Mouse (Mus musculus): ENCODE data around the gene Phgr1. TPM values are rescaled to one million over a fixed set of nuclear protein-coding genes. Genes with fewer than 3 reads are reported as not detected.
A peak's percentile ranks its signal among the peaks of the same experiment; 100 is the strongest.

Gene Phgr1
- polyA plus RNA-seq, 1 experiment from 2014 or later, result not detected

GRCm38 (mm10) chr2:118741183-118741582, 31.4 kb upstream of the Phgr1 start:
- WGBS, result 72% methylated on average over 9 of the region's 9 CpGs
- H3K27me3 ChIP-seq (ENCODE audit: low read depth, poor library complexity, severe bottlenecking), result peaks cover 32% of the 10 kb centered on the region
- H3K9me3 ChIP-seq (replicated peaks), result no peaks in the 10 kb centered on the region
- H3K36me3 ChIP-seq, result no peaks in the 10 kb centered on the region
- H3K27ac ChIP-seq, result no peak overlapping the region
- no peak overlapping the region for H3K4me3 ChIP-seq
- no peak for DNase-seq (ENCODE audit: low spot score)
- H3K4me1 ChIP-seq, result peaks cover 16% of the 10 kb centered on the region

DNA sequence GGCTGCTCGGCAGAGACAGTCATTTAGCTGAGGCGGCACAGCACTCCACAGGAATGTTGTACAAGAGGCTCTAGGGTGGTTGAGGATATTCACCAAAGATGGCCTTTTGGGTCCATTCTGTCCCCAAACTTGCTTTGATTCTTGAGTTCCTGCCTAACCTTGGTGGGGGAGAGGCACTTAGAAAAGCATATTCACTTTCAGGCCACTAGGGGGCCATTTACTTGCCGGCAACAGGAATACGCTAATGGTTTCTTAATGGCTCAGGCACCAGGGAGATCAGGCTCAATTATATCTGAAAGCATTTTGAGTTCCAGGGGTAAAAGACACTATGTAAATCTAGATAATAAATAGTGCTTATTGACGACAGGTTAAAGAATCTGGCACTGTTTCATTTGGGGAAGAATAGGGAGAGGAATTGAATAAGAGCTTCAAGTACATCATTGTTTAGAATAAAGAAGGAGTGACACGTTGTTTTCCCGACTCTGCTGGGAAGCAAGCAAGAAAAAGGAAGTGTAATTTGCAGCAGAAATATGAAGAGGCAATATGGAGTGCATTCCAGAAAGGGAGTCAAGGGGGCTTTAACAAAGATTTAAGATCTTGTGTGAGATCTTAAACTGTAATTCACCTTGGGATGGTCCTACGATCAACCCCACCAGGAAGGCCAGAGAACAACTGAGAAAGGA, 29.2 kb upstream of the Phgr1 start:
- Histone ChIP-seq H3K9me3 (replicated peaks) (no peaks in the 10 kb centered on the region), H3K4me3 (no peak overlapping the region), H3K27me3 (ENCODE audit: low read depth, poor library complexity, severe bottlenecking) (peaks cover 52% of the 10 kb centered on the region), H3K4me1 (peaks cover 34% of the 10 kb centered on the region), H3K36me3 (no peaks in the 10 kb centered on the region), H3K27ac (no peak overlapping the region)
- peak; percentile 40 for DNase-seq (ENCODE audit: low spot score)
- WGBS, result 29% methylated on average over 8 of the region's 8 CpGs

- Histone ChIP-seq H3K4me3 (peak overlapping the region; percentile 90; the same call in 1 of the 2 replicates), H3K9me3 (replicated peaks) (no peaks in the 10 kb centered on the region), H3K27me3 (ENCODE audit: low read depth, poor library complexity, severe bottlenecking) (peaks cover 62% of the 10 kb centered on the region), H3K4me1 (peaks cover 44% of the 10 kb centered on the region), H3K36me3 (0 out of 2 replicates have a peak, but pooled peaks cover 4% of the 10 kb centered on the region), H3K27ac (no peak overlapping the region)
- WGBS, result 8% methylated on average over 7 of the region's 7 CpGs
- no peak for DNase-seq (ENCODE audit: low spot score)
These were observed 27.9 kb upstream of the Phgr1 start for GRCm38 (mm10) chr2:118744621-118745020.

DNA sequence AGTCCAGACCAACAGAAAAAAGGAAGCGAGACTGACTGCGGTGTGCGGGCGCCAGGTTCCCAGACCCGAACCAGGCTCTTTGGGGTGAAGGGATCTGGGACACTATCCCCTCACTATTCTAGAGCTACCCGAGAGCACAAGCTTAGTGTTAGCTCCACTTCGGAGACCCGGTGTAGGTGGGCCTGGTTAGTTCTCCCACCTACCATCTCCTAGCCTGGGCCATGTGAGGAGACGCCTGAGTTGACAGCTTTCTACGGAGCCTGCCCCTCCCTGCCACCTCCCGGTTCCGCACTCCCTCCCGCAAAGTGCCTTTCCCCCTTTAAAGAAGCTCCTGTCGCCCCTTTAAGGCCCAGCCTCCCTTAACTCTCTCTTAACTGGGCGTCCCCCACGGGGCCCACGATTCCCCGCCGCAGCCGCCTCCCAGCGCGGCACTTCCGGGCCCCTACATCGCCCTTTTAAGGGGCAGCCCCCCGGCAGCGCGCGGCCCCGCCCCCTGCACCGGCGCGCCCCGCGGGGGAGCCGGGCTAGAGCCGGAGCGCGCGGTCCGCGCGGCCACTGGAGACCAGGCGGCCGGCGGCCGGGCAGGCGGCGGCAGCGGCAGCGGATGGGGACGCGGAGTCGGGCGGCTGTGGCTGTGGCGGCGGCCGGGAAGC, 27.2 kb upstream of the Phgr1 start, which contains the start of gene Inafm2:
Inafm2 (plus strand) TSS at position 527 of the 653 bp plus-strand sequence.
- Histone ChIP-seq H3K9me3 (replicated peaks) (no peaks in the 10 kb centered on the region), H3K36me3 (0 out of 2 replicates have a peak, but pooled peaks cover 4% of the 10 kb centered on the region), H3K4me1 (peaks cover 50% of the 10 kb centered on the region), H3K27ac (peak within 1 kb of the TSS; percentile 89), H3K27me3 (ENCODE audit: low read depth, poor library complexity, severe bottlenecking) (peaks cover 62% of the 10 kb centered on the region), H3K4me3 (peak within 1 kb of the TSS; percentile 90)
- 16% methylated on average over 57 of the region's 57 CpGs for WGBS
- DNase-seq (ENCODE audit: low spot score), result peak; percentile 94

DNA sequence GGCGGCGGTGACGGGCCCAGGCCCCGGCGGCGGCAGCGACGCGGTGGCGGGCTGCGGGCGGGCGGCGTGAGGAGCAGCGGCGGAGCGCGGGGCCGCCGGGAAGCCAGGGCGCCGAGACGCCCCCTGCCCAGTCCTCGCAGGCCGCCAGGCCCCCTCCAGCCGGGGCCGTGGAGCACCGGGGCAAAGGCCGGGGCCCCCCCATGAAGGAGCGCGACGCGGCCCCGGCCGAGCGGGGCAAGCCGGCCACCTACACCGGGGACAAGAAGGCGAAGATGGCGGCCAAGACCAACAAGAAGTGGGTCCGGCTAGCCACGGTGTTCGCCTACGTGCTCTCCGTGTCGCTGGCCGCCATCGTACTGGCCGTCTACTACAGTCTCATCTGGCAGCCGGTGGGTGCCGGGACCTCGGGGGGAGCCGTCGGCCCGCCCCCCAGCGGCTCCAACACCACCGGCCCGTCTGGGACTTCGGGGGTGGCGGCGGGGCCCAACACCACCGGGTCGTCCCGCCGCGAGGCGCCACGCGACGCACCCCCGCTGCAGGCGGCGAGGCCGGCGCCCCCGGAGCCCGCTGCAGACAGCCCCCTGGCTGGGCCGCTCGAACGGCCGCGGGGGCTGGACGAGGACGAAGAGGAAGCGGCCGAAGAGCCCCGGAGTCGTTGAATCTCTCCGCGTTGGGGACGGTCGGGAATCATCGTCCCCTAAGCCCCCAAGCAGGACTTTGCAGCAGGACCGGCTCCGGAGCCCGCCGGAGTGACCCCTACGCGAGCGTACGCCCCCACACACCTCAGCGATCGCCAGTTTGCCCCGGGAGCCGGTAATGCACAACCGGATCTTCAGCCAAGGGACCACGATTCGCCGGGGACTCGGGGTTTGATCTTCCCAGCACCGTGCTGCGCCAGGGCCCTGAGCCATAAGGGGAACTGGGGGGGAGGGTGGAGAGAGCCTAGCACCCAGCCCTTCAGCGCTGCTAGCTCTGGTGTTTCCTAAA, 26.4 kb upstream of the Phgr1 start:
- Histone ChIP-seq H3K4me1 (peaks cover 53% of the 10 kb centered on the region), H3K9me3 (replicated peaks) (no peaks in the 10 kb centered on the region), H3K36me3 (0 out of 2 replicates have a peak, but pooled peaks cover 4% of the 10 kb centered on the region), H3K27me3 (ENCODE audit: low read depth, poor library complexity, severe bottlenecking) (peaks cover 62% of the 10 kb centered on the region), H3K4me3 (peak overlapping the region; percentile 90), H3K27ac (peak overlapping the region; percentile 89)
- WGBS, result 6% methylated on average over 113 of the region's 113 CpGs
- DNase-seq (ENCODE audit: low spot score), result peak; percentile 66

GRCm38 (mm10) chr2:118747301-118747960, 25.1 kb upstream of the Phgr1 start:
- H3K36me3 ChIP-seq, result 0 out of 2 replicates have a peak, but pooled peaks cover 4% of the 10 kb centered on the region
- no peak overlapping the region for H3K27ac ChIP-seq
- WGBS, result 46% methylated on average over 10 of the region's 10 CpGs
- peaks cover 57% of the 10 kb centered on the region for H3K27me3 ChIP-seq (ENCODE audit: low read depth, poor library complexity, severe bottlenecking)
- peaks cover 59% of the 10 kb centered on the region for H3K4me1 ChIP-seq
- no peaks in the 10 kb centered on the region for H3K9me3 ChIP-seq (replicated peaks)
- no peak for DNase-seq (ENCODE audit: low spot score)
- H3K4me3 ChIP-seq, result peak overlapping the region; percentile 90

- Histone ChIP-seq H3K4me3 (no peak overlapping the region), H3K4me1 (peaks cover 61% of the 10 kb centered on the region), H3K36me3 (0 out of 2 replicates have a peak, but pooled peaks cover 4% of the 10 kb centered on the region), H3K27me3 (ENCODE audit: low read depth, poor library complexity, severe bottlenecking) (peaks cover 40% of the 10 kb centered on the region), H3K27ac (peak overlapping the region; percentile 46; the same call in 1 of the 2 replicates), H3K9me3 (replicated peaks) (no peaks in the 10 kb centered on the region)
- WGBS, result 51% methylated on average over 10 of the region's 10 CpGs
- DNase-seq (ENCODE audit: low spot score), result no peak
These were observed 23.2 kb upstream of the Phgr1 start for GRCm38 (mm10) chr2:118749341-118749884.

GRCm38 (mm10) chr2:118750476-118750875, 22.1 kb upstream of the Phgr1 start:
- 0 out of 2 replicates have a peak, but pooled peaks cover 4% of the 10 kb centered on the region for H3K36me3 ChIP-seq
- no peak for DNase-seq (ENCODE audit: low spot score)
- WGBS, result 86% methylated on average over 8 of the region's 8 CpGs
- peaks cover 31% of the 10 kb centered on the region for H3K27me3 ChIP-seq (ENCODE audit: low read depth, poor library complexity, severe bottlenecking)
- no peak overlapping the region for H3K4me3 ChIP-seq
- H3K9me3 ChIP-seq (replicated peaks), result no peaks in the 10 kb centered on the region
- H3K4me1 ChIP-seq, result peaks cover 50% of the 10 kb centered on the region
- H3K27ac ChIP-seq, result no peak overlapping the region

GRCm38 (mm10) chr2:118751896-118752791, 20.4 kb upstream of the Phgr1 start:
- DNase-seq (ENCODE audit: low spot score), result no peak
- Histone ChIP-seq H3K4me3 (no peak overlapping the region), H3K9me3 (replicated peaks) (no peaks in the 10 kb centered on the region), H3K27me3 (ENCODE audit: low read depth, poor library complexity, severe bottlenecking) (peaks cover 29% of the 10 kb centered on the region), H3K4me1 (peaks cover 38% of the 10 kb centered on the region), H3K36me3 (0 out of 2 replicates have a peak, but pooled peaks cover 4% of the 10 kb centered on the region), H3K27ac (peak overlapping the region; percentile 21; the same call in 1 of the 2 replicates)
- 63% methylated on average over 16 of the region's 16 CpGs for WGBS

DNA sequence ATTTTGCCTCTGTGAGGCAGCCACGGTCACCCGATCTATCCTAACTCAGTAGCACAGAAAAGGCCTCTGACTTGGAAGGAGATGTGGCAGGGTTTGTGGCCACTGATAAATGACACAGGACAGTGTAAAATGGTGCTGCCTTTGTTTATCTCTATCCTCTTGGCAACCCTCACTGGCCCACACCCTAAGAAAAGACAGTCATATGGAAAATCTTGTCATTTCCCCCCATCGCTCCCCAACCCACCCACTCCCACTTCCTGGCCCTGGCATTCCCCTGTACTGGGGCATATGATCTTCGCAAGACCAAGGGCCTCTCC, 19.8 kb upstream of the Phgr1 start:
- H3K27ac ChIP-seq, result peak overlapping the region; percentile 21; the same call in 1 of the 2 replicates
- WGBS, result 69% methylated on average over 4 of the region's 4 CpGs
- no peak overlapping the region for H3K4me3 ChIP-seq
- peaks cover 29% of the 10 kb centered on the region for H3K27me3 ChIP-seq (ENCODE audit: low read depth, poor library complexity, severe bottlenecking)
- peaks cover 33% of the 10 kb centered on the region for H3K4me1 ChIP-seq
- 0 out of 2 replicates have a peak, but pooled peaks cover 4% of the 10 kb centered on the region for H3K36me3 ChIP-seq
- DNase-seq (ENCODE audit: low spot score), result no peak
- H3K9me3 ChIP-seq (replicated peaks), result no peaks in the 10 kb centered on the region

- WGBS, result 91% methylated on average over 5 of the region's 5 CpGs
- H3K4me1 ChIP-seq, result peaks cover 29% of the 10 kb centered on the region
- no peaks in the 10 kb centered on the region for H3K9me3 ChIP-seq (replicated peaks)
- no peak for DNase-seq (ENCODE audit: low spot score)
- peaks cover 31% of the 10 kb centered on the region for H3K27me3 ChIP-seq (ENCODE audit: low read depth, poor library complexity, severe bottlenecking)
- H3K36me3 ChIP-seq, result 0 out of 2 replicates have a peak, but pooled peaks cover 4% of the 10 kb centered on the region
- no peak overlapping the region for H3K27ac ChIP-seq
- no peak overlapping the region for H3K4me3 ChIP-seq
These were observed 18.4 kb upstream of the Phgr1 start for GRCm38 (mm10) chr2:118754143-118754542.
